Mouse (Mus musculus) central nervous system, embryonic 11.5 days (tissue): ENCODE data around the gene Olfr1346. TPM values are rescaled to one million over a fixed set of nuclear protein-coding genes. Genes with fewer than 3 reads are reported as not detected.

Experiments
- polyA plus RNA-seq: library from polyadenylated mRNA; depleted of rRNA; stranded (reverse); fragments of >200 nt; gene quantifications from 2 replicates; pipeline ENCODE4 v1.2.3, GENCODE M21; 2012; rRNA removed

Olfr1346 gene
- not detected in 2 replicates for polyA plus RNA-seq

GRCm38 (mm10) chr7:6466951-6467350 is at the start of gene Olfr1346:
Gene Olfr1346, plus strand, starts transcription at chr7:6467101.

GRCm38 (mm10) chr7:6438388-6438787 is 28.5 kb upstream of the Olfr1346 start, which contains the start of gene Olfr1344:
Gene Olfr1344, plus strand, starts transcription at chr7:6438688.

GRCm38 (mm10) chr7:6455868-6456267 is 11.0 kb upstream of the Olfr1346 start, which contains the start of gene Olfr1336:
Gene Olfr1336, plus strand, starts transcription at chr7:6456168.

GRCm38 (mm10) chr7:6486841-6487240 is 19.9 kb downstream of the Olfr1346 start, which contains the start of gene Olfr5:
Gene Olfr5, minus strand, starts transcription at chr7:6486941.

GRCm38 (mm10) chr7:6499655-6500054 is 32.8 kb downstream of the Olfr1346 start, which contains the start of gene Olfr1347:
Gene Olfr1347, minus strand, starts transcription at chr7:6499755.

DNA sequence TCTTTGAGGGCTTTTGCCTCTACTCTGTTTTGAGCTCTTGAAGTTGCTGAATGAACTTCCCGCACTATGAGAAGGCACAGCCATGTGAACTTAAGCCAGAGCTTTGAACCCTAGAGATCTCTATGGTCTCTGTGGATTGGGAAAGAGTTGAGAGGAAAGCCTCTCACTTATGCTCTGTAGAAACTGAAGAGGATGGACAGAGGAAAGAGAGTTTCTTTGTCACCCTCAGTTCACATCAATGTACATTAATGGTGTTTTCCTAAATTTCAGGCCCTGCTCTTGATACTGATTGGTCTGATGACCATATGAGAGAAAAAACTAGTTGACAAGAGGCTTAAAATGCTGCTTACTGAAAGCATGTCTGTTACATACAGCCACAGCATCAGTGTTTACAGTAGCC is 41.7 kb downstream of the Olfr1346 start, which contains the start of gene Olfr1348:
TSS of gene Olfr1348 (minus strand) at position 101 of the 400 bp plus-strand sequence.

DNA sequence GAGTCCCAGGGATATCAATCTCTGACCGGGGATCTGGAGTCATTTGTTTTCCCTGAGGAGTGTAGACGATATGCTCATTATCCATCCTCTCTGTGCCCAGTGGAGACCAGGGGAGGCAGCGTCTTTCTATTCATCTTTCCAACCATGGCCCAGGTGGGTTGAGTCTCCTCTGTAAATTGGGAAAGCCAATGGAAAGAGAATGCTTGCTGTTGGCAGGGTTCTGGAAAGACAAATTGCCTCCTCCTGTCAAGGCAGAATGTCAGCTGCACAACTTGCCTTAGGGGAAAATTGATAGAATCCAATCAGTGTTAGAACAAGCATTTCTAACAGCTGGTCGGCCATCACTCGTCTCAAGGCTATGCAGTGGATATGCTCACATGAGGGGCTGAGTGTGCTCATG is 55.9 kb downstream of the Olfr1346 start, which contains the start of gene Olfr1349:
TSS of gene Olfr1349 (minus strand) at position 101 of the 400 bp plus-strand sequence.

Other genes with a start within 250 kb of the Olfr1346 start
- not detected in 2 replicates for gene Zscan5b, start 244.8 kb upstream of the Olfr1346 start, polyA plus RNA-seq
- not detected in 2 replicates for gene Epp13, start 214.4 kb upstream of the Olfr1346 start, polyA plus RNA-seq
- gene Zfp667, start 180.5 kb upstream of the Olfr1346 start, polyA plus RNA-seq: 5.6 and 6.3 TPM in 2 replicates
- 6.1 and 7.8 TPM in 2 replicates for gene Zfp583, start 135.8 kb upstream of the Olfr1346 start, polyA plus RNA-seq
- 2.2 and 2.5 TPM in 2 replicates for gene Gm3854, start 123.3 kb upstream of the Olfr1346 start, polyA plus RNA-seq
- 1.5 and 2.3 TPM in 2 replicates for gene Zfp78, start 103.8 kb upstream of the Olfr1346 start, polyA plus RNA-seq
- 7.9 and 13.4 TPM in 2 replicates for gene Zfp28, start 83.8 kb upstream of the Olfr1346 start, polyA plus RNA-seq
- 1.1 and 1.9 TPM in 2 replicates for gene Smim17, start 68.4 kb upstream of the Olfr1346 start, polyA plus RNA-seq
- gene Gm20715, start 56.8 kb upstream of the Olfr1346 start, polyA plus RNA-seq: 0.05 and 0.06 TPM in 2 replicates
- 0.02 and 0.06 TPM in 2 replicates for gene Olfr1344, start 28.4 kb upstream of the Olfr1346 start, polyA plus RNA-seq
- not detected in 2 replicates for gene Olfr1336, start 10.9 kb upstream of the Olfr1346 start, polyA plus RNA-seq
- not detected in 2 replicates for gene Olfr5, start 19.8 kb downstream of the Olfr1346 start, polyA plus RNA-seq
- gene Olfr1347, start 32.7 kb downstream of the Olfr1346 start, polyA plus RNA-seq: not detected in 2 replicates
- gene Olfr1348, start 41.6 kb downstream of the Olfr1346 start, polyA plus RNA-seq: not detected in 2 replicates
- gene Olfr1349, start 55.8 kb downstream of the Olfr1346 start, polyA plus RNA-seq: 0.09 TPM in 1 of 2 replicates, not detected in the other
- gene Olfr1350, start 97.7 kb downstream of the Olfr1346 start, polyA plus RNA-seq: not detected in 2 replicates
- 9.7 and 24.4 TPM in 2 replicates for gene Zim1, start 229.3 kb downstream of the Olfr1346 start, polyA plus RNA-seq